Mouse (Mus musculus) forebrain, embryonic 14.5 days (tissue): Measurements from ENCODE around the gene Pcp4. TPM values are rescaled to one million over a fixed set of nuclear protein-coding genes. Genes with fewer than 3 reads are reported as not detected.
"Not testable (repeated sequence)": the region's sequence is repeated elsewhere in the genome, so short reads cannot be mapped to it uniquely, and the experiment has no call there.

Source experiments
- ATAC-seq: fragments of 200-750 bp; cut with Nextera tagmentation; 2 replicates; pipeline ENCODE4 v1.8.0; 2017; ENCODE audit warnings: mild to moderate bottlenecking, moderate library complexity
- DNase-seq: peaks from one replicate; pipeline ENCODE4 v3.0.0-alpha.2; 2015; ENCODE audit warnings: low spot score
- H3K27ac ChIP-seq: fragments of 300-500 bp; sonication (generic); 2 replicates; pipeline ENCODE4 v1.5.1; 2014; ENCODE audit warnings: low read depth, mild to moderate bottlenecking, control low read depth, low read length, moderate library complexity
- H3K27me3 ChIP-seq: fragments of 300-500 bp; sonication (generic); replicated peaks from 2 replicates; pipeline ENCODE4 v1.6.1; 2014; ENCODE audit warnings: low read length, control low read depth, mixed read lengths; ENCODE audit not compliant: control insufficient read depth, insufficient read depth
- H3K36me3 ChIP-seq: fragments of 300-500 bp; sonication (generic); 2 replicates; pipeline ENCODE4 v1.6.1; 2014; ENCODE audit warnings: low read length, control low read depth; ENCODE audit not compliant: control insufficient read depth, insufficient read depth
- H3K4me1 ChIP-seq: fragments of 300-500 bp; sonication (generic); 2 replicates; pipeline ENCODE4 v1.6.1; 2014; ENCODE audit warnings: antibody characterized with exemption, low read length, control low read depth; ENCODE audit not compliant: control insufficient read depth, insufficient read depth
- H3K4me2 ChIP-seq: fragments of 300-500 bp; sonication (generic); 2 replicates; pipeline ENCODE4 v1.6.1; 2014; ENCODE audit warnings: mild to moderate bottlenecking, control low read depth, low read length
- H3K4me3 ChIP-seq: fragments of 300-500 bp; sonication (generic); 2 replicates; pipeline ENCODE4 v1.5.1; 2014; ENCODE audit warnings: low read depth, low read length, control low read depth
- H3K9ac ChIP-seq: fragments of 300-500 bp; sonication (generic); 2 replicates; pipeline ENCODE4 v1.6.1; 2014; ENCODE audit warnings: mild to moderate bottlenecking, low read length, control low read depth, moderate library complexity
- H3K9me3 ChIP-seq: fragments of 300-500 bp; sonication (generic); replicated peaks from 2 replicates; pipeline ENCODE4 v1.6.1; 2016; ENCODE audit warnings: low read length, control low read depth, mixed read lengths; ENCODE audit not compliant: control insufficient read depth
- WGBS: fragments of 180-500 bp; shearing (Covaris S2); extraction: QIAGEN DNeasy Blood & Tissue Kit; methylation state at CpG from one replicate; pipeline ENCODE4 v1.1.7; 2014; 5-methylcytosine and 5-hydroxymethylcytosine counted together
- polyA plus RNA-seq: library from polyadenylated mRNA; unstranded; fragments of >200 nt; fragmentation: Nextera tagmentation; extraction: Ambion mirVana; gene quantifications from 2 replicates; pipeline ENCODE4 v1.2.1, GENCODE M21; 2014

Gene Pcp4
- polyA plus RNA-seq, 1 experiment from 2014 or later: 204 TPM

- no peak for DNase-seq
- H3K4me3 ChIP-seq: no peak overlapping the region
- H3K9me3 ChIP-seq: no peaks in the 10 kb centered on the region
- H3K4me1 ChIP-seq: no peaks in the 10 kb centered on the region
- no peak overlapping the region for H3K4me2 ChIP-seq
- no peaks in the 10 kb centered on the region for H3K36me3 ChIP-seq
- no peak overlapping the region for H3K27ac ChIP-seq
- H3K27me3 ChIP-seq: no peaks in the 10 kb centered on the region
- no peak overlapping the region for H3K9ac ChIP-seq
- ATAC-seq: no peak
- 87% methylated on average over 3 of the region's 3 CpGs for WGBS
Measured at GRCm38 (mm10) chr16:96441826-96442225, 25.6 kb upstream of the Pcp4 start.

GRCm38 (mm10) chr16:96443468-96443867, 23.9 kb upstream of the Pcp4 start, which contains the start of gene Itgb2l:
Itgb2l (minus strand) TSS chr16:96443619.
- no peak within 1 kb of the TSS for H3K4me3 ChIP-seq
- ATAC-seq: no peak
- no peaks in the 10 kb centered on the region for H3K27me3 ChIP-seq
- H3K27ac ChIP-seq: no peak within 1 kb of the TSS
- DNase-seq: no peak
- no peaks in the 10 kb centered on the region for H3K9me3 ChIP-seq
- WGBS: 81% methylated on average over 2 of the region's 2 CpGs
- H3K4me1 ChIP-seq: no peaks in the 10 kb centered on the region
- no peak within 1 kb of the TSS for H3K4me2 ChIP-seq
- H3K36me3 ChIP-seq: no peaks in the 10 kb centered on the region
- H3K9ac ChIP-seq: no peak within 1 kb of the TSS

- not testable (repeated sequence) for DNase-seq, ATAC-seq, H3K9ac ChIP-seq, H3K4me3 ChIP-seq, H3K9me3 ChIP-seq, H3K27me3 ChIP-seq, H3K36me3 ChIP-seq, H3K4me2 ChIP-seq, H3K4me1 ChIP-seq, H3K27ac ChIP-seq
- 91% methylated on average over 12 of the region's 16 CpGs for WGBS
Measured at GRCm38 (mm10) chr16:96450871-96451270, 16.5 kb upstream of the Pcp4 start.

GRCm38 (mm10) chr16:96454086-96454485, 13.3 kb upstream of the Pcp4 start:
- H3K4me2 ChIP-seq: no peak overlapping the region
- H3K4me1 ChIP-seq: no peaks in the 10 kb centered on the region
- no peak overlapping the region for H3K4me3 ChIP-seq
- no peaks in the 10 kb centered on the region for H3K9me3 ChIP-seq
- H3K27me3 ChIP-seq: no peaks in the 10 kb centered on the region
- H3K9ac ChIP-seq: no peak overlapping the region
- DNase-seq: no peak
- H3K36me3 ChIP-seq: no peaks in the 10 kb centered on the region
- no peak overlapping the region for H3K27ac ChIP-seq
- ATAC-seq: no peak

- Histone ChIP-seq H3K4me3 (no peak overlapping the region), H3K4me1 (no peaks in the 10 kb centered on the region), H3K36me3 (no peaks in the 10 kb centered on the region), H3K27me3 (no peaks in the 10 kb centered on the region), H3K27ac (no peak overlapping the region), H3K9ac (no peak overlapping the region), H3K9me3 (no peaks in the 10 kb centered on the region), H3K4me2 (no peak overlapping the region)
- 91% methylated on average over 5 of the region's 5 CpGs for WGBS
- ATAC-seq: no peak
- no peak for DNase-seq
Measured at GRCm38 (mm10) chr16:96457612-96458011, 9.8 kb upstream of the Pcp4 start.

GRCm38 (mm10) chr16:96459356-96459755, 8.1 kb upstream of the Pcp4 start:
- WGBS: 88% methylated on average over 2 of the region's 2 CpGs

GRCm38 (mm10) chr16:96460788-96461187, 6.6 kb upstream of the Pcp4 start:
- DNase-seq: peak; percentile 33
- no peaks in the 10 kb centered on the region for H3K27me3 ChIP-seq
- 26% methylated on average over 3 of the region's 3 CpGs for WGBS

More at GRCm38 (mm10) chr16:96459356-96459755, 8.1 kb upstream of the Pcp4 start:
- Histone ChIP-seq H3K9me3 (no peaks in the 10 kb centered on the region), H3K36me3 (no peaks in the 10 kb centered on the region), H3K4me3 (no peak overlapping the region), H3K4me2 (no peak overlapping the region), H3K27me3 (no peaks in the 10 kb centered on the region), H3K4me1 (no peaks in the 10 kb centered on the region), H3K27ac (no peak overlapping the region), H3K9ac (no peak overlapping the region)
- ATAC-seq (no peak), DNase-seq (no peak)

GRCm38 (mm10) chr16:96468011-96468410, 605 bp downstream of the Pcp4 start:
- Histone ChIP-seq H3K9me3 (no peaks in the 10 kb centered on the region), H3K4me3 (peak overlapping the region; percentile 15; the same call in 1 of the 2 replicates), H3K27me3 (no peaks in the 10 kb centered on the region), H3K27ac (no peak overlapping the region), H3K9ac (no peak overlapping the region; the same call in 1 of the 2 replicates), H3K36me3 (no peaks in the 10 kb centered on the region), H3K4me2 (peak overlapping the region; percentile 45), H3K4me1 (peaks cover 19% of the 10 kb centered on the region)
- ATAC-seq: no peak
- no peak for DNase-seq
- WGBS: 47% methylated on average over 4 of the region's 4 CpGs

More at GRCm38 (mm10) chr16:96460788-96461187, 6.6 kb upstream of the Pcp4 start:
- Histone ChIP-seq H3K4me1 (no peaks in the 10 kb centered on the region), H3K27ac (no peak overlapping the region), H3K9ac (no peak overlapping the region), H3K9me3 (no peaks in the 10 kb centered on the region), H3K36me3 (no peaks in the 10 kb centered on the region), H3K4me2 (no peak overlapping the region), H3K4me3 (no peak overlapping the region)
- ATAC-seq: no peak

- peaks cover 19% of the 10 kb centered on the region for H3K4me1 ChIP-seq
- no peak overlapping the region for H3K4me3 ChIP-seq
- H3K9me3 ChIP-seq: no peaks in the 10 kb centered on the region
- H3K9ac ChIP-seq: no peak overlapping the region
- WGBS: 65% methylated on average over 4 of the region's 4 CpGs
- peak; percentile 86 for ATAC-seq
- 0 out of 2 replicates have a peak overlapping the region, but pooled peaks have one; percentile 7 for H3K4me2 ChIP-seq
- no peaks in the 10 kb centered on the region for H3K27me3 ChIP-seq
- H3K27ac ChIP-seq: no peak overlapping the region
- DNase-seq: peak; percentile 91
- H3K36me3 ChIP-seq: no peaks in the 10 kb centered on the region
Measured at GRCm38 (mm10) chr16:96468698-96469097, 1.3 kb downstream of the Pcp4 start.
